Mouse (Mus musculus) erythroid progenitor cell, adult 5-6 weeks (primary cell): ENCODE data around the gene Treh. TPM values are rescaled to one million over a fixed set of nuclear protein-coding genes. Genes with fewer than 3 reads are reported as not detected.
A peak's percentile ranks its signal among the peaks of the same experiment; 100 is the strongest.

ENCODE experiments used
- ATAC-seq: replicated peaks from 2 replicates; pipeline ENCODE4 v1.8.0; 2016; ENCODE audit warnings: moderate number of reproducible peaks, mild to moderate bottlenecking, moderate TSS enrichment, inconsistent platforms; ENCODE audit not compliant: poor library complexity, low FRiP score, severe bottlenecking
- total RNA-seq, 2 experiments: library from RNA; stranded (forward) in 1 of 2; stranded (reverse) in 1 of 2; fragments of 150-400 nt in 1 of 2; fragments of 186-747, 209-891 nt in 1 of 2; gene quantifications; 2 replicates each; pipeline versions ENCODE4 v1.2.3 to v1.2.4; 2015 to 2017; ENCODE audit warnings: low replicate concordance in 2 of 2

Gene Treh
- total RNA-seq, 2 experiments from 2014 or later = not detected

GRCm38 (mm10) chr9:44671416-44671815 lies 1.6 kb upstream of the Treh start:
- ATAC-seq = no peak

GRCm38 (mm10) chr9:44672291-44672865 lies 655 bp upstream of the Treh start:
- no peak for ATAC-seq

- ATAC-seq = no peak
These were observed 5.3 kb downstream of the Treh start for GRCm38 (mm10) chr9:44678288-44678871.

- no peak for ATAC-seq
These were observed 6.5 kb downstream of the Treh start for GRCm38 (mm10) chr9:44679565-44679964.

GRCm38 (mm10) chr9:44683046-44683445 lies 10.0 kb downstream of the Treh start:
- no peak for ATAC-seq

GRCm38 (mm10) chr9:44685346-44686330 lies 12.6 kb downstream of the Treh start:
- ATAC-seq = peak; percentile 62

GRCm38 (mm10) chr9:44686638-44687037 lies 13.6 kb downstream of the Treh start:
- ATAC-seq = no peak

- no peak for ATAC-seq
These were observed 15.0 kb downstream of the Treh start for GRCm38 (mm10) chr9:44688013-44688412.

- ATAC-seq = no peak
These were observed 17.6 kb downstream of the Treh start for GRCm38 (mm10) chr9:44690641-44691040.

GRCm38 (mm10) chr9:44691671-44692520 lies 18.9 kb downstream of the Treh start:
- no peak for ATAC-seq

GRCm38 (mm10) chr9:44693071-44693470 lies 20.0 kb downstream of the Treh start:
- no peak for ATAC-seq

GRCm38 (mm10) chr9:44697866-44698265 lies 24.8 kb downstream of the Treh start:
- no peak for ATAC-seq

- ATAC-seq = no peak
These were observed 26.2 kb downstream of the Treh start for GRCm38 (mm10) chr9:44699196-44699595.

GRCm38 (mm10) chr9:44699730-44700129 lies 26.7 kb downstream of the Treh start:
- no peak for ATAC-seq

GRCm38 (mm10) chr9:44707749-44708428 lies 34.9 kb downstream of the Treh start:
- no peak for ATAC-seq

- peak; percentile 52; the same call in 1 of the 2 replicates for ATAC-seq
These were observed 35.4 kb downstream of the Treh start for GRCm38 (mm10) chr9:44708429-44708765.

- no peak for ATAC-seq
These were observed 35.9 kb downstream of the Treh start for GRCm38 (mm10) chr9:44708925-44709324.

- no peak for ATAC-seq
These were observed 36.6 kb downstream of the Treh start for GRCm38 (mm10) chr9:44709600-44709999.

GRCm38 (mm10) chr9:44710213-44710612 lies 37.2 kb downstream of the Treh start:
- no peak for ATAC-seq
